Mouse (Mus musculus) mouse trophoblast stem cell (cell line): ENCODE measurements around the gene Epha2.

ENCODE experiments used
- in situ Hi-C, 2 experiments: fragments of 300-500 bp; cut with MseI, MboI; formaldehyde crosslinking; loops; 2 replicates in 1 of 2; 3 replicates in 1 of 2; pipeline ENCODE4 v1.15.1; 2025

Epha2 gene

GRCm38 (mm10) chr4:141301116-141301553, at the start of gene Epha2:
Epha2 (plus strand) TSS chr4:141301240.
- in situ Hi-C loops = no loop called here

- in situ Hi-C loops = no loop called here
These were observed 48.4 kb upstream of the Epha2 start for GRCm38 (mm10) chr4:141252641-141253040.

GRCm38 (mm10) chr4:141254234-141254633, 46.8 kb upstream of the Epha2 start:
- in situ Hi-C loops = no loop called here

- in situ Hi-C loops = no loop called here
These were observed 43.6 kb upstream of the Epha2 start for GRCm38 (mm10) chr4:141257440-141257839.

GRCm38 (mm10) chr4:141259413-141259812, 41.6 kb upstream of the Epha2 start:
- in situ Hi-C loops = no loop called here

GRCm38 (mm10) chr4:141260007-141260723, 40.9 kb upstream of the Epha2 start:
- in situ Hi-C loops = no loop called here

GRCm38 (mm10) chr4:141262906-141263637, 38.0 kb upstream of the Epha2 start:
- in situ Hi-C loops = no loop called here

- in situ Hi-C loops = loop anchor here in 1 of 2 experiments (5.0 kb wide), 1 partner anchor 96 kb away; no protein-coding TSS in a partner anchor
These were observed 34.9 kb upstream of the Epha2 start for GRCm38 (mm10) chr4:141265979-141266637.

- in situ Hi-C loops = loop anchor here in 1 of 2 experiments (5.0 kb wide), 1 partner anchor 95 kb away; no protein-coding TSS in a partner anchor
These were observed 33.8 kb upstream of the Epha2 start for GRCm38 (mm10) chr4:141267250-141267649.

- in situ Hi-C loops = loop anchor here in 1 of 2 experiments (5.0 kb wide), 1 partner anchor 94 kb away; no protein-coding TSS in a partner anchor
These were observed 33.2 kb upstream of the Epha2 start for GRCm38 (mm10) chr4:141267837-141268236.

- in situ Hi-C loops = loop anchor here in 1 of 2 experiments (5.0 kb wide), 1 partner anchor 94 kb away; no protein-coding TSS in a partner anchor
These were observed 32.7 kb upstream of the Epha2 start for GRCm38 (mm10) chr4:141268350-141268749.

- in situ Hi-C loops = loop anchor here in 1 of 2 experiments (5.0 kb wide), 1 partner anchor 93 kb away; no protein-coding TSS in a partner anchor
These were observed 32.0 kb upstream of the Epha2 start for GRCm38 (mm10) chr4:141269080-141269479.

- in situ Hi-C loops = no loop called here
These were observed 30.7 kb upstream of the Epha2 start for GRCm38 (mm10) chr4:141270201-141270940.

- in situ Hi-C loops = no loop called here
These were observed 29.8 kb upstream of the Epha2 start for GRCm38 (mm10) chr4:141271228-141271627.

GRCm38 (mm10) chr4:141271721-141272120, 29.3 kb upstream of the Epha2 start:
- in situ Hi-C loops = no loop called here

GRCm38 (mm10) chr4:141272878-141273277, 28.2 kb upstream of the Epha2 start:
- in situ Hi-C loops = no loop called here

GRCm38 (mm10) chr4:141273296-141273695, 27.7 kb upstream of the Epha2 start:
- in situ Hi-C loops = no loop called here

GRCm38 (mm10) chr4:141274485-141275341, 26.3 kb upstream of the Epha2 start:
- in situ Hi-C loops = loop anchor here in 1 of 2 experiments (5.0 kb wide), 1 partner anchor 88 kb away; no protein-coding TSS in a partner anchor

- in situ Hi-C loops = loop anchor here in 1 of 2 experiments (5.0 kb wide), 1 partner anchor 85 kb away; no protein-coding TSS in a partner anchor
These were observed 23.9 kb upstream of the Epha2 start for GRCm38 (mm10) chr4:141277157-141277556.

GRCm38 (mm10) chr4:141278154-141278553, 22.9 kb upstream of the Epha2 start:
- in situ Hi-C loops = loop anchor here in 1 of 2 experiments (5.0 kb wide), 1 partner anchor 84 kb away; no protein-coding TSS in a partner anchor
